Mouse (Mus musculus) cerebellum, adult 18-20 months (tissue): ENCODE measurements at regions not wholly inside any gene's neighbourhood (a gene's known extent, or its start where the extent isn't known, plus 50 kb on each side); places are given as distances from the start of the nearest gene placed in this dataset.

Experiments
- DNase-seq, 2 experiments: peaks; one replicate each; pipeline ENCODE4 v3.0.0; 2021

- DNase-seq = no peak
Measured at GRCm38 (mm10) chr19:20035223-20035622, 355.5 kb downstream of the Anxa1 start.

- no peak for DNase-seq
Measured at GRCm38 (mm10) chr19:20027667-20028282, 363.0 kb downstream of the Anxa1 start.

GRCm38 (mm10) chr19:20014114-20014513 is 376.6 kb downstream of the Anxa1 start:
- no peak for DNase-seq

- peak; percentile 30 to 58 for DNase-seq
Measured at GRCm38 (mm10) chr19:20009801-20010441, 380.8 kb downstream of the Anxa1 start.

GRCm38 (mm10) chr19:20005932-20006625 is 384.7 kb downstream of the Anxa1 start:
- DNase-seq = peak in 1 of 2 experiments; percentile 11

- DNase-seq = no peak
Measured at GRCm38 (mm10) chr19:19987255-19987654, 403.5 kb downstream of the Anxa1 start.

- DNase-seq = no peak
Measured at GRCm38 (mm10) chr19:19978816-19979215, 411.9 kb downstream of the Anxa1 start.

- no peak for DNase-seq
Measured at GRCm38 (mm10) chr19:19977609-19978259, 413.0 kb downstream of the Anxa1 start.

GRCm38 (mm10) chr19:19976776-19977175 is 414.0 kb downstream of the Anxa1 start:
- DNase-seq = no peak

GRCm38 (mm10) chr19:19969780-19970512 is 420.8 kb downstream of the Anxa1 start:
- DNase-seq = no peak

GRCm38 (mm10) chr19:19969335-19969734 is 421.4 kb downstream of the Anxa1 start:
- DNase-seq = no peak

GRCm38 (mm10) chr19:19945247-19945646 is 445.5 kb downstream of the Anxa1 start:
- no peak for DNase-seq

GRCm38 (mm10) chr19:19942697-19943096 is 448.0 kb downstream of the Anxa1 start:
- no peak for DNase-seq

- no peak for DNase-seq
Measured at GRCm38 (mm10) chr19:19921109-19921508, 469.6 kb downstream of the Anxa1 start.

- DNase-seq = no peak
Measured at GRCm38 (mm10) chr19:19885933-19886710, 504.6 kb downstream of the Anxa1 start.

- DNase-seq = no peak
Measured at GRCm38 (mm10) chr19:19880895-19881294, 509.8 kb downstream of the Anxa1 start.

GRCm38 (mm10) chr19:19848152-19848551 is 542.6 kb downstream of the Anxa1 start:
- DNase-seq = no peak

- no peak for DNase-seq
Measured at GRCm38 (mm10) chr19:19807992-19808391, 582.8 kb downstream of the Anxa1 start.

GRCm38 (mm10) chr19:19793835-19794234 is 596.9 kb downstream of the Anxa1 start:
- DNase-seq = no peak

GRCm38 (mm10) chr19:19783507-19783906 is 607.2 kb downstream of the Anxa1 start:
- DNase-seq = no peak

- no peak for DNase-seq
Measured at GRCm38 (mm10) chr19:19777891-19778290, 612.9 kb downstream of the Anxa1 start.

GRCm38 (mm10) chr19:19770990-19771389 is 619.8 kb downstream of the Anxa1 start:
- DNase-seq = no peak
